Mouse (Mus musculus): ENCODE measurements around the gene Ripk3. TPM values are rescaled to one million over a fixed set of nuclear protein-coding genes. Genes with fewer than 3 reads are reported as not detected.

Ripk3 gene
- polyA plus RNA-seq, 1 experiment from 2014 or later: 7.9 TPM

DNA sequence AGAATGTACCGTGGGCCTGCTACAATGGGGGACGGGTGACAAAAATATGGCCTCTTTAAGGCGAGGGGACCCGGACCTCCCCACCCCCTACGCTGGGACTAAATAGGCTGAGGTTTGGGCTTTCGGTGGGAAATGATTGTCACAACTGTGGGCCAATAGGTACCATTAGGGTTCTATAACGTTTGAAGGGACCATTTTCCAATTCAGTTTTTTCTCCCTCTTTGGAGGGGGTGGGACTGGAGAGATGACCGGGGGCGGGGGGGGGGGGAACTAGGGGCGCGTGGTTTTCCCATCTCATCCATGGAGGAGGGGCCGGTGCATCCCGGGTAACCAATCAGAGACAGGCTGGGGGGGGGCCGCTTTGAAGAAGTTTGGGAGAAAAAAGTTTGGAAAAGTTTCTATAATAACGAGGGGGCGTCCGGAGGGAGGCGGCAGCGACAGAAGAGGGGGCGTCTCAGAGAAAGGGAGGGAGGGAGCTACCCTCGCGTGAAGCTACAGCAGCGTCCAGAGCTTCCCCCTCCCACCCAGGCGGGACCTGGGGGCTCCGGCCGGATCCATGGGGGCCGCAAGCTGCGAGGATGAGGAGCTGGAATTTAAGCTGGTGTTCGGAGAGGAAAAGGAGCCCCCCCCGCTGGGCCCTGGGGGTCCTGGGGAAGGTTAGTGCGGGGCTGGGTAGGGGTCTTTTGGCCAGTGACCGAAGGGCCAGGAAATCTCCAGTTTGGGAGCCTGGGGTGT is 36.0 kb upstream of the Ripk3 start:
- H3K4me2 ChIP-seq (replicated peaks): peak overlapping the region; percentile 85
- H3K9ac ChIP-seq: peak overlapping the region; percentile 58
- under 1% methylated on average over 30 of the region's 32 CpGs for WGBS
- peaks cover 24% of the 10 kb centered on the region for H3K27me3 ChIP-seq (replicated peaks)
- H3K36me3 ChIP-seq: no peaks in the 10 kb centered on the region
- ATAC-seq (ENCODE audit: low FRiP score, low read depth): no peak
- H3K4me1 ChIP-seq: peaks cover 27% of the 10 kb centered on the region
- H3K9me3 ChIP-seq: no peaks in the 10 kb centered on the region
- 0 out of 2 replicates have a peak overlapping the region, but pooled peaks have one; percentile 20 for H3K27ac ChIP-seq
- H3K4me3 ChIP-seq: peak overlapping the region; percentile 58

DNA sequence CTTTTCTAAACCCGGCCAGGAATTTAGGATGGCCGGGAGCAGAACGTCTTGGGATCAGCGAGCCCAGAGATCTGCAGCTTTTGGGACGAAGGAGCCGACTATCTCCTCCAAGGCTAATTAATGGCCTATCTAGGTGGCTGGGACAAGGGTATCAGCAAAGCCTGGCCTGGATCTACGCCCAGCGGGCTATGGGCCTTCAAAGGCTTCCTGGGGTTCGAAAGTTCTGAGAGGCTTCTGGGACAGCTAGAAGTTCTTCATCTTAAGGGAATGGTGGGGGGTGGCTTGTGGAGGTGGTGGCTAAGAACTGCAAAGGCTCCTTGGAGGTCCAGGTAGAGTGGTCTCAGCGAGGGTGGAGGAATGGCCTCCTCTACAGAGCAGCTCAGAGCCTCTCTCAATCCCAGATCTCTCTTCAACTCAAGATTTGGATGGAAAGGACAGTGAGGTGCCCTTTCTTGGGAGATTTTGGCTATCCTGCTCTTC is 35.4 kb upstream of the Ripk3 start:
- Histone ChIP-seq H3K9ac (peak overlapping the region; percentile 10; the same call in 1 of the 2 replicates), H3K4me3 (peak overlapping the region; percentile 58), H3K27me3 (replicated peaks) (peaks cover 24% of the 10 kb centered on the region), H3K4me2 (replicated peaks) (peak overlapping the region; percentile 85), H3K9me3 (no peaks in the 10 kb centered on the region), H3K4me1 (peaks cover 27% of the 10 kb centered on the region), H3K36me3 (no peaks in the 10 kb centered on the region), H3K27ac (0 out of 2 replicates have a peak overlapping the region, but pooled peaks have one; percentile 21)
- 1% methylated on average over 10 of the region's 10 CpGs for WGBS
- no peak for ATAC-seq (ENCODE audit: low FRiP score, low read depth)

GRCm38 (mm10) chr14:55822991-55823762 is 34.5 kb upstream of the Ripk3 start, which contains the start of gene Nfatc4:
TSS of gene Nfatc4 (plus strand) at chr14:55823144.
- no peaks in the 10 kb centered on the region for H3K9me3 ChIP-seq
- ATAC-seq (ENCODE audit: low FRiP score, low read depth): peak; percentile 70
- H3K36me3 ChIP-seq: no peaks in the 10 kb centered on the region
- H3K27me3 ChIP-seq (replicated peaks): peaks cover 21% of the 10 kb centered on the region
- peak within 1 kb of the TSS; percentile 69 for H3K9ac ChIP-seq
- peaks cover 27% of the 10 kb centered on the region for H3K4me1 ChIP-seq
- peak within 1 kb of the TSS; percentile 85 for H3K4me2 ChIP-seq (replicated peaks)
- H3K4me3 ChIP-seq: peak within 1 kb of the TSS; percentile 58
- WGBS: under 1% methylated on average over 46 of the region's 46 CpGs
- H3K27ac ChIP-seq: peak within 1 kb of the TSS; percentile 69

- H3K27me3 ChIP-seq (replicated peaks): peaks cover 21% of the 10 kb centered on the region
- H3K9me3 ChIP-seq: no peaks in the 10 kb centered on the region
- peak overlapping the region; percentile 58 for H3K4me3 ChIP-seq
- no peak overlapping the region for H3K27ac ChIP-seq
- peak overlapping the region; percentile 69; the same call in 1 of the 2 replicates for H3K9ac ChIP-seq
- no peaks in the 10 kb centered on the region for H3K36me3 ChIP-seq
- WGBS: 7% methylated on average over 13 of the region's 13 CpGs
- ATAC-seq (ENCODE audit: low FRiP score, low read depth): no peak
- H3K4me2 ChIP-seq (replicated peaks): peak overlapping the region; percentile 85
- H3K4me1 ChIP-seq: peaks cover 27% of the 10 kb centered on the region
Measured at GRCm38 (mm10) chr14:55822435-55822990, 33.8 kb upstream of the Ripk3 start.

DNA sequence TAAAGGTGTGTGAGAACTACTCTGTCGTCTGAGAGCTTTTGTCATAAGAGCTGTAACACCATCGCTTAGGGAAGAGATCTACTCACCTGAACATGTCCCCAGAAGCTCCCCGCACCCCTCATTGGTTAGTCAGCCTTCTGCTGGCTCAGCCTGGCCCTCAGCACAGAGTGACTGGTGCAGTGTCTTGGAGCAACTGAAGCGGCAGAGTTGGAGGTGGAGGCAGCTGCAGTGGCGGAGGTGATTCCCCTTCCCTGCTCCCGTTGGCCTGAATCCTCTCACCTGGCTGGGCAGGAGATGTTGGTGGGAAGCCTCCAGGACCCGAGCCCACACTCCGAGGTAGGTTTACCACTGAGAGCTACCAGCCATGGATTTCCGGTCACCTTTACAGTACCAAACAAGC is 31.9 kb upstream of the Ripk3 start:
- Histone ChIP-seq H3K27me3 (replicated peaks) (peaks cover 5% of the 10 kb centered on the region; the same call in 1 of the 2 replicates), H3K4me2 (replicated peaks) (no peak overlapping the region), H3K9me3 (no peaks in the 10 kb centered on the region), H3K4me1 (peaks cover 18% of the 10 kb centered on the region), H3K27ac (no peak overlapping the region), H3K9ac (no peak overlapping the region), H3K4me3 (no peak overlapping the region), H3K36me3 (no peaks in the 10 kb centered on the region)
- ATAC-seq (ENCODE audit: low FRiP score, low read depth): no peak
- 85% methylated on average over 9 of the region's 9 CpGs for WGBS

DNA sequence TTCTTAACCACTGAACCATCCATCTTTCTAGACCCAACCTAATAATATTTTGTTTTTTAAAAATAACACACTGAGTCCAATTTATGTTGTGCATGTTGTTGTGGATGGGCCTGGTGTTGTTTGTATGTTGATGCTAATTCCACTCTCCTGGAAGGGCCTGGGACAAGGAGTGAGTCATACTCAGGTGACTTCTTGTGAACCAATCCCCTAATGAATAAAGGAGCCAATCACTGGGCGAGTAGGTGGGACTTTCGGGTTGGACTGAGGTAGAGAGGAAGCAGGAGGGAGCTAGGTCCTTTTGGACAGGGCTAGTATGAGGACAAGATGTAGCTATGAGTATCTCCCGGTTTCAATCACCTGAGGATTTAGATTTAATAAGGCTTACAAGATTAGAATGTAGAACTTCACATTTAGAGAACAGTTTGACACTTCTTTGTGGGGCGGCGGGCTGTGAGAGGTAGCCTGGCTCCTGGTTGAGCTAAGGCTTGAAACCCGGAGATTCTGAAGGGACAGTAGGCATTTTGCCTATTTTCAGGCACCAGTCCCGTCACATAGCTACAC is 31.3 kb upstream of the Ripk3 start:
- Histone ChIP-seq H3K4me3 (no peak overlapping the region), H3K27me3 (replicated peaks) (no peaks in the 10 kb centered on the region; the same call in 1 of the 2 replicates), H3K4me2 (replicated peaks) (no peak overlapping the region), H3K36me3 (no peaks in the 10 kb centered on the region), H3K27ac (no peak overlapping the region), H3K9me3 (no peaks in the 10 kb centered on the region), H3K4me1 (peaks cover 12% of the 10 kb centered on the region), H3K9ac (no peak overlapping the region)
- ATAC-seq (ENCODE audit: low FRiP score, low read depth): no peak
- WGBS: 86% methylated on average over 7 of the region's 7 CpGs

DNA sequence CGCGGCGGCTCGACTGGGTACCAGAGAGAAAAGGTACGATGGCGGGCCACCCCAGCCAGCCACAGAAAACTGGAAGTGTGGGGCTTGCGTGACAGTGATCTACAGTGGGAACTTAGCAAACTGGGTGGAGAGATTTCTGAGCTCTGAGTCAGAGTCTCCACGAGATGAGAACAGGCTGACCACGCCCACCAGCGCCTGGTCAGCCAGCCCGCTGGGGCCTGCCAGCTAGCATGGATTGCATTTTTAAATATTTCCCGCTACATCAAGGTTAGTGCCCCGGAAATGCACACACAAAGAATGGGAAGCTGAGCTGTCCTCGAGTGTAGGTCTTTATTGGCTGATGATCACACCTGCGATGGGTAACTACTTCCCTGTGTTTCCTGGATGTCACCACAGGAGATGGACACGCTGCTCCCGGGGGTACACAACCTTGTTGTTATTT is 26.7 kb upstream of the Ripk3 start:
- Histone ChIP-seq H3K27me3 (replicated peaks) (no peaks in the 10 kb centered on the region; the same call in 1 of the 2 replicates), H3K9me3 (no peaks in the 10 kb centered on the region), H3K36me3 (no peaks in the 10 kb centered on the region), H3K27ac (no peak overlapping the region), H3K4me3 (peak overlapping the region; percentile 38), H3K4me1 (no peaks in the 10 kb centered on the region), H3K4me2 (replicated peaks) (peak overlapping the region; percentile 68), H3K9ac (peak overlapping the region; percentile 18; the same call in 1 of the 2 replicates)
- peak; percentile 70 for ATAC-seq (ENCODE audit: low FRiP score, low read depth)
- 19% methylated on average over 17 of the region's 17 CpGs for WGBS

- H3K27me3 ChIP-seq (replicated peaks): no peaks in the 10 kb centered on the region; the same call in 1 of the 2 replicates
- H3K36me3 ChIP-seq: no peaks in the 10 kb centered on the region
- no peaks in the 10 kb centered on the region for H3K4me1 ChIP-seq
- no peak overlapping the region for H3K27ac ChIP-seq
- peak overlapping the region; percentile 38 for H3K4me3 ChIP-seq
- 19% methylated on average over 16 of the region's 16 CpGs for WGBS
- H3K4me2 ChIP-seq (replicated peaks): peak overlapping the region; percentile 68
- H3K9ac ChIP-seq: peak overlapping the region; percentile 18; the same call in 1 of the 2 replicates
- no peaks in the 10 kb centered on the region for H3K9me3 ChIP-seq
- peak; percentile 65; the same call in 1 of the 2 replicates for ATAC-seq (ENCODE audit: low FRiP score, low read depth)
Measured at GRCm38 (mm10) chr14:55814885-55815284, 26.2 kb upstream of the Ripk3 start.

DNA sequence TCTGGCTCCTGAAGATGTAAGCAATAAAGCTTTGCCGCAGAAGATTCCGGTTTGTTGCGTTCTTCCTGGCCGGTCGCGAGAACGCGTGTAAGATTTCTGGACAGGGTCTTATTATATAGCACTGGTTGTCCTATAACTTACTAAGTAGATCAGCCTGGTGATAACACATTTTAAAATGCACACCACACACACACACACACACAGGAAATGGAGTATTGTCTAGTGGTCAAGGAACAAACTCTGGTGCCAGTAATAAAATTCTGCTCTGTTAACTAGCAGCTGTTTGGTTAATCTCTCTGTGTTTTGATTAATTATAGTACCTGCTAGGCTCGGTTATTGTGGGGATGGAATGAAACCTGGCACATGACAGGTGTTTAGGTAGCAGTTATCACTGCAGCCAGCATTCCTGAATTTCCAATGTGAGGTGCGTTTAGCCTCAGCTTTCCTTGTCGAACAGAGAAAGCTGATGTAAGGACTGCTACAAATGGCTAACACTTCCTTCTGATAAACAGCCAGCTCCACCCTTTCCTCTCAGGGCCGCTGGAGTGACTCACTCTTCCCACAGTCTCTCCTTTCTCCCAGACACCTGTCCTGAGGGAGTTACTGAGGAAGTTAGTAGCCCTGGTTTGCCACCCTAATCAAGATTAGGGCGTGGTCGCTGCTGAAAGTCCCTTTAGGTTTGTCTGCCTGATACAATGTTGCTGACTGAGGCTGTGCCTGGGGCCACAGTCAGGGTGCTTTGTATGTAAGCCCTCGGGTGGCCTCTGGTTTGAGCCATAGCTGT is 6.9 kb upstream of the Ripk3 start:
- no peaks in the 10 kb centered on the region for H3K36me3 ChIP-seq
- no peaks in the 10 kb centered on the region for H3K4me1 ChIP-seq
- H3K4me2 ChIP-seq (replicated peaks): no peak overlapping the region
- no peaks in the 10 kb centered on the region for H3K9me3 ChIP-seq
- H3K27me3 ChIP-seq (replicated peaks): no peaks in the 10 kb centered on the region
- H3K4me3 ChIP-seq: no peak overlapping the region
- no peak for ATAC-seq (ENCODE audit: low FRiP score, low read depth)
- H3K27ac ChIP-seq: no peak overlapping the region
- no peak overlapping the region for H3K9ac ChIP-seq
- 88% methylated on average over 15 of the region's 15 CpGs for WGBS

GRCm38 (mm10) chr14:55793946-55794345 is 5.3 kb upstream of the Ripk3 start:
- no peaks in the 10 kb centered on the region for H3K36me3 ChIP-seq
- H3K27ac ChIP-seq: no peak overlapping the region
- H3K4me2 ChIP-seq (replicated peaks): no peak overlapping the region
- H3K9ac ChIP-seq: no peak overlapping the region
- WGBS: 73% methylated on average over 2 of the region's 2 CpGs
- peaks cover 15% of the 10 kb centered on the region for H3K27me3 ChIP-seq (replicated peaks)
- no peaks in the 10 kb centered on the region for H3K9me3 ChIP-seq
- H3K4me1 ChIP-seq: 0 out of 2 replicates have a peak, but pooled peaks cover under 1% of the 10 kb centered on the region
- no peak for ATAC-seq (ENCODE audit: low FRiP score, low read depth)
- H3K4me3 ChIP-seq: no peak overlapping the region

DNA sequence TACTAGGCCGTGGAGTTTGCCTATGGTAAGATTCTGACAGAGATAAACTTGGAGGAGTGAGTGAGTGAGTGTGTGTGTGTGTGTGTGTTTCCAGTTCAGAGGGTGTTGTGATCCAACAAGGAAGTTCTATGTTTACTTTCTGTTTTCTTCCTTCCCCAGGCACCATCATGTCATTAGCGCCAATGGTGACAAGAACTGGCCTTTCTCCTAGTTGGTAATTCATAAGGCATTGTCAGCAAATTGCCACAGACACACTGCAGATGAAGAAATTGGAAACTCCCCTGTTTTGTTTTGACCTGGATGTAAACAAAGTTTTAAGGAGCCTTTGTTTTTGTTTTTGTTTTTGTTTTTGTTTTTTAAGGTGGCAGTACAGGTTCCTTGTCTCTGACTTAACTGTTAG is 4.8 kb upstream of the Ripk3 start:
- Histone ChIP-seq H3K4me3 (no peak overlapping the region), H3K27me3 (replicated peaks) (peaks cover 19% of the 10 kb centered on the region), H3K27ac (no peak overlapping the region), H3K4me2 (replicated peaks) (no peak overlapping the region), H3K9ac (no peak overlapping the region), H3K9me3 (no peaks in the 10 kb centered on the region), H3K4me1 (peaks cover 5% of the 10 kb centered on the region), H3K36me3 (no peaks in the 10 kb centered on the region)
- no peak for ATAC-seq (ENCODE audit: low FRiP score, low read depth)
- WGBS: 77% methylated on average over 2 of the region's 2 CpGs

All from neural tube, embryonic 12.5 days (tissue).